Mouse (Mus musculus) neural tube, embryonic 15.5 days (tissue): Measurements from ENCODE around the gene Fam69a. TPM values are rescaled to one million over a fixed set of nuclear protein-coding genes. Genes with fewer than 3 reads are reported as not detected.
"Not testable (repeated sequence)": the region's sequence is repeated elsewhere in the genome, so short reads cannot be mapped to it uniquely, and the experiment has no call there.

Experiments
- ATAC-seq: fragments of 200-750 bp; cut with Nextera tagmentation; 2 replicates; pipeline ENCODE4 v1.8.0; 2017; ENCODE audit warnings: mild to moderate bottlenecking, moderate TSS enrichment, moderate library complexity; ENCODE audit not compliant: low FRiP score
- H3K27ac ChIP-seq: fragments of 300-500 bp; sonication (generic); replicated peaks from 2 replicates; pipeline ENCODE4 v1.5.1; 2015; ENCODE audit warnings: mild to moderate bottlenecking, inconsistent platforms
- H3K27me3 ChIP-seq: fragments of 300-500 bp; sonication (generic); replicated peaks from 2 replicates; pipeline ENCODE4 v1.6.1; 2015; ENCODE audit warnings: inconsistent platforms
- H3K36me3 ChIP-seq: fragments of 300-500 bp; sonication (generic); 2 replicates; pipeline ENCODE4 v1.6.1; 2015; ENCODE audit warnings: inconsistent platforms
- H3K4me1 ChIP-seq: fragments of 300-500 bp; sonication (generic); 2 replicates; pipeline ENCODE4 v1.6.1; 2015; ENCODE audit warnings: inconsistent platforms
- H3K4me2 ChIP-seq: fragments of 300-500 bp; sonication (generic); 2 replicates; pipeline ENCODE4 v1.6.1; 2015; ENCODE audit warnings: inconsistent platforms, mild to moderate bottlenecking, moderate library complexity
- H3K4me3 ChIP-seq: fragments of 300-500 bp; sonication (generic); replicated peaks from 2 replicates; pipeline ENCODE4 v1.5.1; 2015; ENCODE audit warnings: mild to moderate bottlenecking, inconsistent platforms
- H3K9ac ChIP-seq: fragments of 300-500 bp; sonication (generic); replicated peaks from 2 replicates; pipeline ENCODE4 v1.6.1; 2015; ENCODE audit warnings: mild to moderate bottlenecking, inconsistent platforms
- H3K9me3 ChIP-seq: fragments of 300-500 bp; sonication (generic); replicated peaks from 2 replicates; pipeline ENCODE4 v1.6.1; 2016; ENCODE audit warnings: inconsistent platforms
- WGBS: fragments of 180-500 bp; shearing (Covaris S2); methylation state at CpG from one replicate; pipeline ENCODE4 v1.1.7; 2015; ENCODE audit warnings: mixed read lengths; 5-methylcytosine and 5-hydroxymethylcytosine counted together
- polyA plus RNA-seq: library from polyadenylated mRNA; unstranded; fragments of >200 nt; fragmentation: Nextera tagmentation; extraction: Ambion mirVana; gene quantifications from 2 replicates; pipeline ENCODE4 v1.2.1, GENCODE M21; 2015

The Fam69a gene
- polyA plus RNA-seq, result 72.4 and 79.1 TPM in 2 replicates

- Histone ChIP-seq H3K4me1 (peaks cover 17% of the 10 kb centered on the region), H3K27me3 (no peaks in the 10 kb centered on the region), H3K9ac (peak within 1 kb of the TSS; percentile 97), H3K4me2 (peak within 1 kb of the TSS; percentile 67), H3K9me3 (no peaks in the 10 kb centered on the region), H3K4me3 (peak within 1 kb of the TSS; percentile 92), H3K36me3 (no peaks in the 10 kb centered on the region), H3K27ac (peak within 1 kb of the TSS; percentile 98)
- under 1% methylated on average over 55 of the region's 91 CpGs for WGBS
- peak; percentile 95 for ATAC-seq
These were observed at the start of gene Fam69a for GRCm38 (mm10) chr5:107986967-107987834. Gene Fam69a (minus strand): TSS chr5:107987085.

GRCm38 (mm10) chr5:108035523-108035922 is 48.6 kb upstream of the Fam69a start:
- Histone ChIP-seq H3K27ac (no peak overlapping the region), H3K36me3 (no peaks in the 10 kb centered on the region), H3K4me3 (no peak overlapping the region), H3K4me2 (no peak overlapping the region), H3K9ac (no peak overlapping the region), H3K4me1 (no peaks in the 10 kb centered on the region), H3K27me3 (0 out of 2 replicates have a peak, but pooled peaks cover 3% of the 10 kb centered on the region), H3K9me3 (no peaks in the 10 kb centered on the region)
- peak; percentile 73 for ATAC-seq
- WGBS, result 4% methylated on average over 2 of the region's 2 CpGs

- 33% methylated on average over 4 of the region's 4 CpGs for WGBS
These were observed 47.3 kb upstream of the Fam69a start for GRCm38 (mm10) chr5:108034194-108034593.

GRCm38 (mm10) chr5:108031267-108031666 is 44.4 kb upstream of the Fam69a start:
- H3K9me3 ChIP-seq, result no peaks in the 10 kb centered on the region

More at GRCm38 (mm10) chr5:108034194-108034593, 47.3 kb upstream of the Fam69a start:
- no peaks in the 10 kb centered on the region for H3K36me3 ChIP-seq
- H3K9me3 ChIP-seq, result no peaks in the 10 kb centered on the region
- H3K4me1 ChIP-seq, result no peaks in the 10 kb centered on the region
- H3K27ac ChIP-seq, result no peak overlapping the region
- no peak overlapping the region for H3K9ac ChIP-seq
- H3K27me3 ChIP-seq, result 0 out of 2 replicates have a peak, but pooled peaks cover 3% of the 10 kb centered on the region
- no peak overlapping the region for H3K4me2 ChIP-seq
- ATAC-seq, result no peak
- H3K4me3 ChIP-seq, result no peak overlapping the region

GRCm38 (mm10) chr5:108029968-108030367 is 43.1 kb upstream of the Fam69a start:
- no peaks in the 10 kb centered on the region for H3K4me1 ChIP-seq
- 0 out of 2 replicates have a peak, but pooled peaks cover 3% of the 10 kb centered on the region for H3K27me3 ChIP-seq
- whole genome bisulfite sequencing, result 84% methylated on average over 2 of the region's 2 CpGs
- H3K4me3 ChIP-seq, result no peak overlapping the region
- no peaks in the 10 kb centered on the region for H3K36me3 ChIP-seq
- H3K27ac ChIP-seq, result no peak overlapping the region
- no peak overlapping the region for H3K9ac ChIP-seq
- no peak overlapping the region for H3K4me2 ChIP-seq
- ATAC-seq, result no peak
- H3K9me3 ChIP-seq, result no peaks in the 10 kb centered on the region

More at GRCm38 (mm10) chr5:108031267-108031666, 44.4 kb upstream of the Fam69a start:
- Histone ChIP-seq H3K4me2 (no peak overlapping the region), H3K4me1 (no peaks in the 10 kb centered on the region), H3K9ac (no peak overlapping the region), H3K36me3 (no peaks in the 10 kb centered on the region), H3K4me3 (no peak overlapping the region), H3K27me3 (0 out of 2 replicates have a peak, but pooled peaks cover 3% of the 10 kb centered on the region), H3K27ac (no peak overlapping the region)
- 96% methylated on average over 4 of the region's 4 CpGs for WGBS
- ATAC-seq, result no peak

GRCm38 (mm10) chr5:108028797-108029536 is 42.1 kb upstream of the Fam69a start:
- not testable (repeated sequence) for H3K9ac ChIP-seq, H3K9me3 ChIP-seq, ATAC-seq, H3K36me3 ChIP-seq, H3K27me3 ChIP-seq, H3K4me3 ChIP-seq, H3K4me1 ChIP-seq, H3K27ac ChIP-seq, H3K4me2 ChIP-seq
- 88% methylated on average over 7 of the region's 7 CpGs for WGBS

GRCm38 (mm10) chr5:108028230-108028629 is 41.3 kb upstream of the Fam69a start:
- Histone ChIP-seq H3K4me2 (no peak overlapping the region), H3K27me3 (0 out of 2 replicates have a peak, but pooled peaks cover 3% of the 10 kb centered on the region), H3K9me3 (no peaks in the 10 kb centered on the region), H3K4me3 (no peak overlapping the region), H3K36me3 (no peaks in the 10 kb centered on the region), H3K9ac (no peak overlapping the region), H3K27ac (no peak overlapping the region), H3K4me1 (no peaks in the 10 kb centered on the region)
- no peak for ATAC-seq
- 87% methylated on average over 4 of the region's 4 CpGs for WGBS

GRCm38 (mm10) chr5:108021346-108021745 is 34.5 kb upstream of the Fam69a start:
- no peak overlapping the region for H3K4me2 ChIP-seq
- H3K4me3 ChIP-seq, result no peak overlapping the region
- ATAC-seq, result no peak
- no peaks in the 10 kb centered on the region for H3K4me1 ChIP-seq
- H3K36me3 ChIP-seq, result no peaks in the 10 kb centered on the region
- H3K9ac ChIP-seq, result no peak overlapping the region
- no peak overlapping the region for H3K27ac ChIP-seq
- H3K9me3 ChIP-seq, result no peaks in the 10 kb centered on the region
- no peaks in the 10 kb centered on the region for H3K27me3 ChIP-seq
- 73% methylated on average over 3 of the region's 3 CpGs for WGBS

GRCm38 (mm10) chr5:108019367-108019766 is 32.5 kb upstream of the Fam69a start:
- Histone ChIP-seq H3K4me3 (no peak overlapping the region), H3K27ac (no peak overlapping the region), H3K9me3 (no peaks in the 10 kb centered on the region), H3K27me3 (no peaks in the 10 kb centered on the region), H3K36me3 (no peaks in the 10 kb centered on the region), H3K4me2 (no peak overlapping the region), H3K4me1 (no peaks in the 10 kb centered on the region), H3K9ac (no peak overlapping the region)
- 22% methylated on average over 2 of the region's 2 CpGs for whole genome bisulfite sequencing
- ATAC-seq, result no peak

- Histone ChIP-seq H3K36me3 (no peaks in the 10 kb centered on the region), H3K9me3 (no peaks in the 10 kb centered on the region), H3K27ac (no peak overlapping the region), H3K9ac (no peak overlapping the region), H3K27me3 (no peaks in the 10 kb centered on the region), H3K4me2 (no peak overlapping the region), H3K4me1 (no peaks in the 10 kb centered on the region), H3K4me3 (no peak overlapping the region)
- no peak for ATAC-seq
- 91% methylated on average over 2 of the region's 2 CpGs for WGBS
These were observed 30.3 kb upstream of the Fam69a start for GRCm38 (mm10) chr5:108017232-108017631.

GRCm38 (mm10) chr5:108015422-108015821 is 28.5 kb upstream of the Fam69a start:
- ATAC-seq, result no peak
- Histone ChIP-seq H3K4me1 (no peaks in the 10 kb centered on the region), H3K27me3 (no peaks in the 10 kb centered on the region), H3K4me3 (no peak overlapping the region), H3K9ac (no peak overlapping the region), H3K4me2 (no peak overlapping the region), H3K36me3 (no peaks in the 10 kb centered on the region), H3K27ac (no peak overlapping the region), H3K9me3 (no peaks in the 10 kb centered on the region)
- 67% methylated on average over 7 of the region's 7 CpGs for WGBS
